Mouse (Mus musculus) lung, postnatal 14 days (tissue): ENCODE results near the gene Eci1.
"Not testable (repeated sequence)": the region's sequence is repeated elsewhere in the genome, so short reads cannot be mapped to it uniquely, and the experiment has no call there.

Experiments used
- DNase-seq: peaks from one replicate; pipeline ENCODE4 v3.0.0; 2021

Gene Eci1

GRCm38 (mm10) chr17:24426471-24427169 lies at the start of gene Eci1:
Eci1 (plus strand) TSS chr17:24426641.
- peak; percentile 94 for DNase-seq

- no peak for DNase-seq
Measured at GRCm38 (mm10) chr17:24378496-24378895, 47.9 kb upstream of the Eci1 start.

GRCm38 (mm10) chr17:24383789-24384188 lies 42.7 kb upstream of the Eci1 start:
- peak; percentile 69 for DNase-seq

- no peak for DNase-seq
Measured at GRCm38 (mm10) chr17:24388711-24389110, 37.7 kb upstream of the Eci1 start.

GRCm38 (mm10) chr17:24389865-24390264 lies 36.6 kb upstream of the Eci1 start:
- peak; percentile 70 for DNase-seq

- DNase-seq = no peak
Measured at GRCm38 (mm10) chr17:24391149-24391548, 35.3 kb upstream of the Eci1 start.

GRCm38 (mm10) chr17:24393527-24393926 lies 32.9 kb upstream of the Eci1 start:
- no peak for DNase-seq

GRCm38 (mm10) chr17:24394456-24394855 lies 32.0 kb upstream of the Eci1 start:
- peak; percentile 40 for DNase-seq

- no peak for DNase-seq
Measured at GRCm38 (mm10) chr17:24402371-24402770, 24.1 kb upstream of the Eci1 start.

GRCm38 (mm10) chr17:24407116-24407803 lies 19.2 kb upstream of the Eci1 start:
- DNase-seq = no peak

- peak; percentile 20 for DNase-seq
Measured at GRCm38 (mm10) chr17:24413557-24414211, 12.8 kb upstream of the Eci1 start.

GRCm38 (mm10) chr17:24414230-24414976 lies 12.0 kb upstream of the Eci1 start, which contains the start of gene Rnps1:
Rnps1 (plus strand) TSS chr17:24414565.
- peak; percentile 94 for DNase-seq

GRCm38 (mm10) chr17:24415011-24415410 lies 11.4 kb upstream of the Eci1 start:
- no peak for DNase-seq

GRCm38 (mm10) chr17:24416051-24416652 lies 10.3 kb upstream of the Eci1 start:
- no peak for DNase-seq

- no peak for DNase-seq
Measured at GRCm38 (mm10) chr17:24423114-24423513, 3.3 kb upstream of the Eci1 start.

- DNase-seq = no peak
Measured at GRCm38 (mm10) chr17:24424489-24424888, 2.0 kb upstream of the Eci1 start.

GRCm38 (mm10) chr17:24425326-24425725 lies 1.1 kb upstream of the Eci1 start:
- DNase-seq = not testable (repeated sequence)

GRCm38 (mm10) chr17:24425905-24426304 lies 536 bp upstream of the Eci1 start:
- DNase-seq = no peak

GRCm38 (mm10) chr17:24427170-24427557 lies 723 bp downstream of the Eci1 start:
- DNase-seq = no peak

GRCm38 (mm10) chr17:24429201-24429983 lies 3.0 kb downstream of the Eci1 start:
- no peak for DNase-seq

GRCm38 (mm10) chr17:24437016-24437415 lies 10.6 kb downstream of the Eci1 start:
- peak; percentile 37 for DNase-seq

- no peak for DNase-seq
Measured at GRCm38 (mm10) chr17:24440377-24440776, 13.9 kb downstream of the Eci1 start.
